Mouse (Mus musculus): Measurements from ENCODE around the gene Tex22.

Gene Tex22

GRCm38 (mm10) chr12:113074329-113075062 is at the start of gene Tex22:
Gene Tex22 (plus strand): TSS chr12:113074502.
- peak; percentile 91 for DNase-seq

DNA sequence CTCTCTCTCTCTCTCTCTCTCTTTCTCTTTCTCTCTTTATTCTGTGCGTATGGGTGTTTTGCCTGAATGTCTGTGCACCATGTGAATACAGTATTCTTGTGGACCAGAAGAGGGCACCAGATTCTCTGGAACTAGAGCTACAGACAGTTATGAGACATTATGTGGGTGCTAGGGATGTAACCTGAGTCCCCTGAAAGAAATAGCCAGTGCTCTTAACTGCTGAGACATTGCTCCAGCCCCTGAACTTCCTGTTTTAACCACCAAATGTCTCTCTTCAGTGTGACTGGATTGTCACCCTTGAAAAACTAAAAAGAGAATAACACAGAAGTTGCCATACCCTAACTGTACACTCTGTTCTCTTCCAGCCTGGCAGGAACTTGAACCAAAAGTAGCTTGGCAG is 47.7 kb upstream of the Tex22 start:
- no peak for DNase-seq

DNA sequence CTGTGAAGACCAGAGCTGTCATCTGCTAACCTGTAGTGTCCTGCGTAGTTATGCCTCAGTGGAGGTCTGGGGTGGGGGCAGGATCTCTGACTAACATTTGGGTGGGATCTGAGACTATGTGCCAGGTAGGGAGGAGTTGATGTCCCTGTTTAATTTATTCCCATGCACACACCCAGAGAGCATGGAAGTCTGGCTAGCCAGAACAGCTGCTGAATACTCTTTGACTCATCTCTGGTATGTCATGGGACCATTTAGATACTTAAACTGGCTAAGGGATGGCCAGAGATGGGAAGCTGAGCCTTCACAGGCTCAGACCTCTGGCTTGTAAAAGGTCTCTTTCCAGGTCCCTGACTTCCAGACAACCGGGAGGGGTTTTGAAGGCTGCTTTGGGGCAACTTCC is 46.8 kb upstream of the Tex22 start:
- DNase-seq, result no peak

DNA sequence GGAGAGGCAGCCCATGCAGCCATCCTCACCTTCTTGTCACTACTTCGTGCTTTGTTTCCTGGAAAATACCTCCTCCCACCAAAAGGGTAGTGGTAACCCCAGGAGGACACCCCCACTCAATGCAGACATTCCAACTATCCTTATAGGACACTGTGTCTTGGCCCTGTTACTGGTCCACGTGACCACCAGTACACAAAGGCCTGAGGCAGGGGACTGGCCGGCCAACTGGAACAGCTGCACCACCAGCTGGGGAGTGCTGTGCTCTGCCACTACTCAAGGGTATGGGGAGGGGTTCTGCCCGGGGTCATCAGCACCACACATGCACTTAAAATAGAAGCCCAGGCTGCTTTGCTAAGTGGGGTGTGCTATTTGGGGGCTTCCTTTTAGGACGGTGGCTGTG is 46.2 kb upstream of the Tex22 start:
- peak; percentile 70 for DNase-seq

DNA sequence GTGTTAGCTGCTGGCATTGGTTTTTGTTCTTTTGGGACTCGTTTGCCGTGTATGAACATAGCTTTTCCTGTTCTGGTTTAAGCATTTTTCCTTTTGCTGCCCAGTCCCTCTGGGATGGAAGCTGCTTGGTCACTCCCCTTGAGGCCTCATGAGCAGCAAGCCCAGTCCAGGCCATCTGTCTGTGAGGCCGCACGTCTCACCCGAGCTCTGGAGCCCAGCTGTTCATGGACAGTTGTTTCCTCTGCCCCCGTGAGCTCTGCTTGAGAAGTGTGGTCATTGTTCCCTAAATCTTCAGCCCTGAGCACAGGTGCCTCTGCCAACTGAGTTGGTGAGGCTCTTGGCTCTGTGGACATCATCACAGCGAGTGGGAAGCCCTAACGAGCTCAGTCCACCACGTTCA is 45.4 kb upstream of the Tex22 start:
- DNase-seq, result peak; percentile 48

DNA sequence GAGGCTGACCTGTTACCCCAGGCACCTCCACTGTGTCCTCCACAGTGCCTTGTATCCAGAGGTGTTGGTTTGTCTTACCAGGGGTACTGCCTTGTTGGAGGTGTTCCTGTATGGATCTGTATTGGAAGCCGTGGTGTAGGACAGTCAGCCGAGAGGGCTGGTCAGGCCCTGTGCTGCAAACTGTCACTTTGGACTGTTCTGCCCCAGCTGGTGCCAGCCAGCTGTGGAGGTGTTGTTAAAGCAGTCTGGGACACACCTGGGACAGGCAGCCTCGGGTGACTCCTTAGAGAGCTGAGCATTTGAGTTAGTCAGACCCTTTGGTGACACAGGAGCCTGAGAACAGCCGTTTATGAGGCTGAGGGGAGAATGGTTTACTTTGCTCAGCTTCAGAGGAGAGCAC is 44.3 kb upstream of the Tex22 start:
- DNase-seq, result no peak

DNA sequence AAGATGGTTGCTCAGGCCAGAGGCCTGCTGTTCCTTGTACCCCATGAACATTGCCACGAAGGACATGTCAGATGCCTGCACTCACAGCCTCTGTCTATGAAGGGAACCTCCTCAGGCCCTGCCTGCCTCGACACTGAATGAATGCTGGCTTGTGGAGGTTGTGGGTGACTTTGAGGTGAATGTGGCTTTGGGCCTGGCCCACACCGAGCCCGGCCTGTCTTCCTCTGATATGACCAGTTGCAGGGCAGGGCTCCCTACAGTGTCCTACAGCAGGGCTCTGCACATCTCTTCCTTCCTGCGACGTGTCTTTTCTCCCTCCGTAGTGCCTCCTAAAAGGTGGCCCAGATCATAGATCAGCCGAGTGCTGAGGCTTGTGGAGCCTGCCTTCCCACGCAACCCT is 43.3 kb upstream of the Tex22 start:
- DNase-seq, result no peak

GRCm38 (mm10) chr12:113031441-113031840 is 42.9 kb upstream of the Tex22 start:
- no peak for DNase-seq

- DNase-seq, result peak; percentile 87
Measured at GRCm38 (mm10) chr12:113032296-113033250, 41.7 kb upstream of the Tex22 start.

DNA sequence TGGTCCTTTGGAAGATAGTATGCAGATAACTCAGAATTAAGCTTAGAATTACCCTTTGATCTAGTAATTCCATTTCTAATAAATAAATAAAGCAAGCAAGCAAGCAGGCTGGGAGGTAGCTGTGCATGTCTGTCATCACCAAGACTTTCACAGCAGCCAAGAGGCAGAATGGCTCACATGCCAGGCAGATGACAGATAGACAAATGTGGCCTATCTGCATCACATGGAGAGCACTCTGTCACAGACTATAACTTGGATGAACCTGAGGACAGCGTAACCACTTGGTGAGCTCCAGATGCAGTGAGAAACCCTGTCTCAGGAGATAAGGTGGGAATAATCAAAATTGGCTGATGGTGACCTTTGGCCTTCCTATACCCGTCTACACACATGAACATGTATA is 39.2 kb upstream of the Tex22 start:
- no peak for DNase-seq

- no peak for DNase-seq
Measured at GRCm38 (mm10) chr12:113036996-113037395, 37.3 kb upstream of the Tex22 start.

DNA sequence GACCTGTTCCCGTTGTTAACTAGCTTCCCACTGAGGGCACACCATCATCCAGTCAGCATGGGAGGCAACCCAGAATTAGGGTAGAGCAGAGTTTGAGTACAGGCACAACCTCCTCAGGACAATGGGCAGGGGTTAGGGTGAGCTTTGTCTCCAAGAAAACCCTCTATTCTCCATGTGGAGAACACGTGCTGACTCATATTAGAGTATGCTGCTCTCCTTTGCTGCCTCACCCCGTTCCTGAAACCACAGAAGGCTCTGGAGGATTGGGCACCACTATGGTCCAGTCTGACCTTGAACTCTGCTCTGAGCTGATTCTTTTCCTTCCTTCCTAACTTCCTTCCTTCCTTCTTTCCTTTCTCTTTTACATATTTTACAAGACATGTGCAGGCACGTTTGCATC is 35.9 kb upstream of the Tex22 start:
- no peak for DNase-seq

- peak; percentile 70 for DNase-seq
Measured at GRCm38 (mm10) chr12:113041481-113042439, 32.5 kb upstream of the Tex22 start.

DNA sequence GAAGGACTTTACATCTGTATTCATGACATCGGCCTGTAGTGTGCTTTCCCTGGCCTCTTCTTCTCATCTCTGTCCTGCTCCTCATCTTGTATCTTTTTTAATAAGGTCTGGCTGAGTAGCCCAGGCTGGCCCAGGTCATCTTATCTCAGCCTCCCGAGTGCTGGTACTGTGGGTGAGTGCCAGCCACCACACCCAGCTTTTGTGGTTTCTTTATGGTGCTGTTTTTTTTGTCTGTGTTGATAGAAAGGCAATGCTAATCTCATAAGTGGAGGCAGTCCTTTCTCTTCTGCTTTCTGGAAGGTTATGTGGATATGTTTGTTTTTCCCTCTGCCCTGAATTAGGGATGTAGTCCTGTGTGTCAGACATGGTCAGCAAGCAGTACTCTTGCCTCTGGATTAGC is 31.8 kb upstream of the Tex22 start:
- no peak for DNase-seq

DNA sequence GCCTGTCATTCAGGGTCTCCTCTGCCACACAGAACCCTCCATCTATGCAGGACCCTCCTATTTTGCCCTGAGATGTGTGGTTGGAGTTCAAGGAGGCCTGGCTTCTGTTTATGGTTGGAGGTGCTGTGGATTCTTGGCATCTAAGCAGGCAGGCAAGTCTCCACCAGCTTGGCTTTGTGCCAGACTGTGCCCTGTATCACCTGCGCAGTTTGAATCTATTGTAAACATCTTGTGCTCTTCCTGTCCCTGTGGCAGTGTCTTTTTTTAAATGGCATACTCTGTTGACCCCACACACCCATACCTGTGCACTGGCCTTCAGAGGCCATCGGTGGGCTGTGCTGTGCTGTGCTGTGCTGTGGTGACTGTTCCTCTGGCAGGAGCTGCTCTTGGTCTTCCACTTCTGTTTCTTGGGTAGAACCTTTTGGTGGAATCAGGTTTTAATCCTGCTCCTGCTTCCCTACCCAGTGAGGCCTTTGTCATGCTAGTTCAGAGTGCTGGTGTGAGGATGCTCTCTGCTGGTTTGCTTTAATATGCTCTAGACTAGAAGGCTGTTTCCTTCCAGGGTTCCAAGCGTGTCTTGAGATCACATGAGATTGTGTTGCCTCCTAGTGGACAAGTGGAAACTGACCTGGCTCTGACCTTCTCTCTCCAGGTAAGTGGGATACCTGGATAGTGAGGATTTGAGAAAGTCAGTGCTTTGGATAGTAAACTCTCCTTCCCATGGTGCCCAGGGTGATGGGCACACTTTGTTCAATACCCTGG is 29.2 kb upstream of the Tex22 start:
- peak; percentile 43 for DNase-seq

- no peak for DNase-seq
Measured at GRCm38 (mm10) chr12:113046861-113047260, 27.4 kb upstream of the Tex22 start.

DNA sequence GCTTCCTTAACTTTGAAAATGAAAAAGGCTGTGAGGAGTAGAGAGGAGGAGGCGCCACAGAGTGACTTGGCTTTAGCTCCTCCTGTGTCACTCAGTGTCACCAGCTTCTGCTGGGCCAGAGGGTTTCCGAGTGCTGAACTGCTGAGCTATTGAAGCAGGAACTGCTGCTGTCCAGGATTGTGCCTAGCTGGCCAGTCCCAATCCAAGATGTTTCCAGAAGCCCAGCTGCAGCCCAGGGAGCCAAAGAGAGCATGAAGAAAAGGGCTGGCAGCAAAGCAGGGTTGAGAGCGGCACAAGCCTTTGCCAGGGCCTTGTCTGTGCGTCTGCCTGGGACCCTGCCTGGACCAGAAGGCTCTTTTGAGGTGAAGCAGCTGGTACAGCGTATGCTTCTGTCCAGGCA is 26.2 kb upstream of the Tex22 start:
- no peak for DNase-seq

GRCm38 (mm10) chr12:113049836-113050235 is 24.5 kb upstream of the Tex22 start:
- DNase-seq, result no peak

DNA sequence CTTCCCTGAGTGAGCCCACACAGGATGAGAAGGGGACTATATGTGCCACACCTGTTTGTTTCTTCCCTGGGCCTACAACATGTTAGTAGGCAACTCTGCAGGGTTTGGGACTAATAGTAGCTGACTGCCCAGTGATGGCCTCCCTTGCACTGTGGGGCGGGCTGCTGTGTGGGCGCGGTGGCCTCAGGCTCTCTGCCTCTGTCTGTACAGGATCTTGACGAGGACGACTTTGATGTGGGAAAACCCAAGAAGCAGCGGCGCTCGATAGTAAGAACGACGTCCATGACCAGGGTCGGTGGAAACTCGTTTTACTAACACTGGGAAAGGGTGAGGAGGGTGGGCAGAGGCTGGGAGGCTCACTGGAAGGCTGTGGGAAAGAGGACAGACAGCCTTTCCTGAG is 23.6 kb upstream of the Tex22 start:
- no peak for DNase-seq

DNA sequence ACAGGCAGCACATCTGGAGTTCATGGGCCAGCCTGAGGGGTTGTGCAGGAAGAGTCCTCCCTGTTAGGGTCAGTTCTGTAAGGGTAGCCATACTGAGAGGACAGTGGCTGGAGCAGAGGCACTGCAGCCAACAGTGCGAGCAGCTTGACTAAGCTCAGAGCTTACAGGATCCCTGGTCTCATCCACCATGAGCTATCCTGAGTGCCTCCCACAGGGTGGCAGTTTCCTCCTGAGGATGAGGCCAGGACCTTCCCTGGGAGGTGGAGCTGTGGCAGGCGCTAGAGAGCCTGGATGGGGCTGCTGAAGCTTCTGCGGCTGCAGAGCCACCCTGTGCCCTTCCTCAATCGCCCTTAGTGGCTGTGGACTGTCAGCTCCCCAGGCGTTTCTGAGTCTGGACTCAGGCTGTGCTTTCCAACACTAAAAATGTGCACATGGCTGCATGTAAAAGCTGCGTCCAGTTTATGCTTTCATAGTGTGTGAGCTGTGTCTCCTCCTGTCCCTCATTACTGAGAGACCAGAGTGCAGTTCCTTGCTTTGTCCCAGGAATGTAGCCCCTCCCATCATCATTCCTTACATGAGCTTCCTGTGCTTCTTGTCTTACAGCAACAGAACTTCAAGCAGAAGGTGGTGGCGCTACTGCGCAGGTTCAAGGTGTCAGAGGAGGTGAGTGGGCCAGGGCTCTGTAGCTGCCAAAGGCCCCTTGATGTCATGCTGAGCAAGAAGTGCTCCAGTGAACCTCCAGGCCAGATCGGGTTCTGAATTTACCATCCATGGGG is 22.5 kb upstream of the Tex22 start:
- no peak for DNase-seq

- DNase-seq, result no peak
Measured at GRCm38 (mm10) chr12:113056089-113056488, 18.2 kb upstream of the Tex22 start.
